Mouse (Mus musculus): ENCODE measurements around the gene Ccdc162. TPM values are rescaled to one million over a fixed set of nuclear protein-coding genes. Genes with fewer than 3 reads are reported as not detected.
A peak's percentile ranks its signal among the peaks of the same experiment; 100 is the strongest.

The Ccdc162 gene
- total RNA-seq, 2 experiments from 2014 or later, result 0.10 to 0.74 TPM

DNA sequence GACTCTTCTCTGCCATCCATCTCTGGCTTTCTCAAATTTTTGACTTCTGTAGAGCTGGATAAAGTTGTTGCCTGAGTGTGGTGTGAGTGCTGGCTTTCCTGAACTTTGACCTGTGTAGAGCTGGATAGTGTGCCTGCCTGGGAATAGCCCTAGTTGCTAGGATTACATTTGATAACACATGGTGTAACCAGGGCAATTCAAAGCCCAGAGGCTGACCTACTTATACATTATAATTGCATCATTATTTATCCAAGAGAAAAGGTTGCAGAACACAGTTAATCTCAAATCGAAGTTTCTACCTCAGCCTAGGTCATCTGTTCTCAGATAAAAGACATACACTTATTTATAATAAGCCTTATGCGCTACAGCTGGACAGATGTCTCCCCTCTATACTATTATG, 127.8 kb downstream of the Ccdc162 start:
- intact Hi-C loops (cut with DNase I), result no loop called here
- no peak for DNase-seq

DNA sequence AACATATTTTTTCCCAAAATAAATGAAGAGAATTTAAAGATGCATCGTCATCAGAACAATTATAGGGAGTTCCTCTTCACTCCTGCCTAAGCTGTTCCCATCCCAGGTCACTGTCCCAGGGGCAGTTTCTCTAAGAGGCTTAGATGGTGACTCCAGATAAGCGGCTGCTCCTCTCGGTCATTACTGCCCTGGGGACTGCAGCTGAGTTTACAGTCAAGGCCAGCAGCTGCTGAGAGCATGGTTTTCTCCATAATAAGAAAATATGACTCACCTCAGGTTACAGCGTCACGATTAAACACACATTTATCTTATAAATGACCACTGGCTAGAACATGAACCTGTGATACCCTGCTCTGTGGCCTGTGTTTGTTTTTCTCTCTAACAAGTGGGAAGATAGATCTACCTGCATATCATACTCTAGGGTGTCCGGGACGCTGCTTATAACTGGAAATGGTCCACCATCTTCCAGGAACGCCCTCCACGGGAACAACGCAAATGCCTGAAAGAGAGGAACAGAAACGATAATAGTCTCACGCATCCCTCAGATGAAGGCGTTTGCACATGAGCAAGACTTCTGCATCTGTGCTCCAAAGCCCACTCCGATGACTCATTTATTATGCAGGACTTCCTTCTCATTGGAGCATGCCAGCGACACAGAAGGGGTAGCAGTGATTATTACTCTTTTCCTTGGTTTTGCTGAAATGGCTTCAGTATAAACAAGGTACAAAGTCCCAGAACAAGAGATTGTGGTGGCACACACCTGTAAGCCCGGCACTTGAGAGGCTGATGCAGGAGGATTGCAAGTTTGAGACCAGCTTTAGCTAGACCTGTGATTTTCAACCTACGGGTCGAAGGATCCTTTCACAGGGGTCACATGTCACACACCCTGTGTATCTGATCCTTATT, 129.2 kb downstream of the Ccdc162 start:
- DNase-seq, result no peak
- intact Hi-C loops (cut with DNase I), result no loop called here

GRCm38 (mm10) chr10:41583383-41583782, 133.1 kb downstream of the Ccdc162 start:
- intact Hi-C loops (cut with DNase I), result no loop called here

DNA sequence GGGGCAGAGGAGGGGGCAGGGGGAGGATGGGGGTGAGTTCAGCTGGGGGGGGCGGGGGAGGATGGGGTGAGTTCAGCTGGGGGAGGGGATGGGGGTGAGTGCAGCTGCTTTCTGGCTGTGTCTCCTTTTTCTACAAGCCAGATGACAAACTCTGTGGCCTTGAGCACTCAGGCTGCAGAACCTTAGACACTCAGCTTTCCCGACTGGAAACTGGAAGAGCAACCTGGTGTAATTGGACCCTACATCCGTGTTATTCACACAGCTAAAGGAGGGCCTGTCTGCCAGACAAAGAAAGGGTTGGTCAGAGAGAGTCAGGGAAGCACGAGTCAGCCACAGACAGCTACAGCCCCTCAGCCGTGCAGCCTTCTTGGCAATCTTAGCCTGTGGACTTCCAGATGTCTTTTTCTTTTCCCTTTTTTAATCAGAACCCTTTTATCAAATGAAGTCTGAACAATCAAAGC, 133.5 kb downstream of the Ccdc162 start:
- intact Hi-C loops (cut with DNase I), result no loop called here
- no peak for DNase-seq

More at GRCm38 (mm10) chr10:41583383-41583782, 133.1 kb downstream of the Ccdc162 start:
- no peak for DNase-seq

GRCm38 (mm10) chr10:41580441-41580840, 136.0 kb downstream of the Ccdc162 start:
- intact Hi-C loops (cut with DNase I), result no loop called here
- no peak for DNase-seq

GRCm38 (mm10) chr10:41578541-41578940, 137.9 kb downstream of the Ccdc162 start:
- intact Hi-C loops (cut with DNase I), result no loop called here
- no peak for DNase-seq

- DNase-seq, result no peak
- intact Hi-C loops (cut with DNase I), result no loop called here
Observed at GRCm38 (mm10) chr10:41576328-41576833, 140.1 kb downstream of the Ccdc162 start.

- intact Hi-C loops (cut with DNase I), result no loop called here
- DNase-seq, result no peak
Observed at GRCm38 (mm10) chr10:41575451-41576327, 140.7 kb downstream of the Ccdc162 start.

DNA sequence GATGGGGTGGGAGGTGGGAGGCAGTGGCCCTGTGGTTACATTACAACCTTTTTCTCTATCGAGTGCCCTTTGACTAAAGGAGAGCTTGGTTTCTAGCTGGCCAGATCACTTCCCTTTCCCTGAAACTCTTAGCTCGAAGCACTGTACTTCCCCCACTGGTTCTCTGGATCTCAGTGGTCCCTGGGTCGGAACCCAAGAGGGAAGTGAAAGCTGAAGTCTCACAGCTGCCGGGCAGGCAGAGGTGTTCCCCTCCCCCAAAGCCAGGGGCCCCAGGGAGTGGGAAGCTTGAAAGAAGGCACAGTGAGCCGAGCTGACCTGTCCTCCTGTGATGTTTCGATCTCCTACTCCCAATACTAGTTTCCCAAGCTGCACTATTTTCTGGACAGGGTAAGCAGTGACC, 143.2 kb downstream of the Ccdc162 start:
- intact Hi-C loops (cut with DNase I), result no loop called here
- peak; percentile 21 to 42 for DNase-seq

DNA sequence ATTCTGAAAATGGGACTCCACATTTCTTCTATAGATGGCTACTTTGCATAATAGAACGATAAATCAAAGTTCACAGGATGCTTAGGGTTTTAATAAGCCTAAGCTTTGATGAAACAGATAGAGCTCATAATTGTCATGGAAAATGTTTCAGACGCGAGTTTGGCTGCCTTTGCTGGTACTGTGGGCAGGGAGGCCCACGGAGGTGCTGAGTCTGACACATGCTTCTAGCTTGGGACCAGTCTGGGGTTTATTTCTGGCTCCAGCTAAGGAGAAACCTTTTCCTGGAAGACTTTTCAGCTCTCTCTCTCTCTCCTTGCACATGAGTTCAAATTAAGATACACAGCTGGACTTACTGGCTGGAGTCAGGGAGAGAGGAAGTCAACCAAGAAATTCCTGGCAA, 144.2 kb downstream of the Ccdc162 start:
- intact Hi-C loops (cut with DNase I), result no loop called here
- DNase-seq, result no peak

GRCm38 (mm10) chr10:41571065-41571464, 145.4 kb downstream of the Ccdc162 start:
- intact Hi-C loops (cut with DNase I), result no loop called here

DNA sequence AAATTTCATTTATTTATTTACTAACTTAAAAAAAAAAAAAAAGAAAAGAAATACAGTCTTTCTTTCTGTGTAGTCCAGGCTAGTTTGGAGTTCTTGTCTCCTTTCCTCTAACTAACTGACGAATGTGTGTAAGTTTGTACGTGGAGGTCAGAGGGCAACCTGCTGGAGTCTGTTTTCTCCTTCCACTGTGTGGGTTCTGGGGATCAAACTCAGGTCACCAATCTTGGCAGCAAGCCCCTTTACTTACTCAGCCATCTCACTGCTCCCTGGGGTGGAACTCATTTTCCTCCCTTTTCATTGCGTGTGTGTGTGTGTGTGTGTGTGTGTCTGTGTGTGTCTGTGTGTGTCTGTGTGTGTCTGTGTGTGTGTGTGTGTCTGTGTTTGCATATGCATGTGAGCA, 148.1 kb downstream of the Ccdc162 start:
- DNase-seq, result no peak
- intact Hi-C loops (cut with DNase I), result no loop called here

More at GRCm38 (mm10) chr10:41571065-41571464, 145.4 kb downstream of the Ccdc162 start:
- DNase-seq, result no peak

GRCm38 (mm10) chr10:41565141-41565540, 151.3 kb downstream of the Ccdc162 start:
- intact Hi-C loops (cut with DNase I), result no loop called here

DNA sequence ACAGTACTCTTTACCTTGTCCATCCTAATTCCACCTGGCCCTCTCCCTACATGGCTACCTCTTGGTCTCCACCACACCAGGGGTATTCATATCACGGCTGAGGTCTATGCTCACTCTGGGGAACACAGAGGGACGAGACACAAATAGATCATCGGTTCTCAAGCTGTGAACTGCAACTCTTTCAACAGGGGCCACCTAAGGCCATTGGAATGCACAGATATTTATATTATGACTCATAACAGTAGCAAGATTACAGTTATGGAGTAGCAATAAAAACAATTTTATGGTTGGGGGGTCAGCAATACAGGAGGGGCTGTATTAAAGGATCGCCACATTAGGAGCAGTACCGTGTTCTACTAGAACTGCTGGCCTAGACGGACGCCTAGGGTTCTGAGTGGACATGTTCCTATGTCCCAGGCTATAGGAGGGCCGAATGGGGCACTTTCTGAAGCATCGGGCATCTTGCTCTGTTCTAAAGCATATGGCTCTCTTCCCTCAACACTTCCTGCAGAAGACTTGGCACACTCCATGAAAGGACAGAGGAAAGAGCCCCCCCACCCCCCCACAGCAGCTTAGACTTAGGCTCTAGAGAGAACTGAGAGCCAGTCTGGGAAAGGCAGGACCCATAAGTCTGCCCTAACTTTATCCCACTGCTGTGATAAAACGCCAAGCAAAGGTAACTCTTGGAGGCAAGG, 154.6 kb downstream of the Ccdc162 start:
- no peak for DNase-seq
- intact Hi-C loops (cut with DNase I), result no loop called here

More at GRCm38 (mm10) chr10:41565141-41565540, 151.3 kb downstream of the Ccdc162 start:
- peak; percentile 54 to 69 for DNase-seq

DNA sequence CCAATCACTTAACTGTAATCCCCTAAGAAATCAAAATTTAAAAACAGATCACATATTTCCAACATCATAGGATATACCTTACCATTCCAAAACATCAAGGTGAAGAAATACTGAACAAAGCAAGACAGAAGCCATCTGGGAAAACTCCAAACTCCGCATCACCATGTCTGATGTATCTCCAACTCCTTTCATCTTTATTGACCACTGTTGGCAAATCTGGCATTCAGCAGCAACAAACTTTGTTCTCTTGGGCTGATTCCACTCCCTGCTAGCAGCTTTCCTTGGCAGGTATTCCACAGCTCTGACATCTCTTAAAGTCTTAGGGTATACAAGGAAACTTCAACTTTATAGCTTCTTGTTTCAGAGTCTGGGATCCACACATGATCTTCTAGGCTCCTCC, 158.0 kb downstream of the Ccdc162 start:
- no peak for DNase-seq
- intact Hi-C loops (cut with DNase I), result no loop called here

DNA sequence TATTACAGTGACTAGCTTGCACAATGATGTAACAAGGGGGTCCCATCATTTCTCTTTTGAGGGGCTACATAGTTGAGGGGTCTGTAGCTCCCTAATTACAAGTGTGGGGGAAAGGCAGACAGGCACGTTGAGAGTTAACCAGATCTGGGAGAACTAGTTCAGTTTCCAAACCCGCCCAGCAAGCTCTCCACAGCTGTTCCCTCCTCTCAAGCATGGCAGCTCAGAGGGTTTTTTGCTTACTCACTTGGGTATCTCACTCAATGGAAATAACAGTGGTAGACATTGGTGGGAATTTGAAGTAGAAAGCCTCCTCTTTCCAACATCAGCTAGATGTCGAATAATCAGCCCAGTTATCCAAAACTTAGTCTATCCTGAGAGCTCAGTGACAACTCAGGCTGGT, 161.4 kb downstream of the Ccdc162 start:
- DNase-seq, result no peak
- intact Hi-C loops (cut with DNase I), result no loop called here

GRCm38 (mm10) chr10:41553711-41554110, 162.7 kb downstream of the Ccdc162 start:
- DNase-seq, result no peak
- intact Hi-C loops (cut with DNase I), result no loop called here

GRCm38 (mm10) chr10:41552847-41553589, 163.4 kb downstream of the Ccdc162 start:
- peak; percentile 44 to 55 for DNase-seq
- intact Hi-C loops (cut with DNase I), result no loop called here

DNA sequence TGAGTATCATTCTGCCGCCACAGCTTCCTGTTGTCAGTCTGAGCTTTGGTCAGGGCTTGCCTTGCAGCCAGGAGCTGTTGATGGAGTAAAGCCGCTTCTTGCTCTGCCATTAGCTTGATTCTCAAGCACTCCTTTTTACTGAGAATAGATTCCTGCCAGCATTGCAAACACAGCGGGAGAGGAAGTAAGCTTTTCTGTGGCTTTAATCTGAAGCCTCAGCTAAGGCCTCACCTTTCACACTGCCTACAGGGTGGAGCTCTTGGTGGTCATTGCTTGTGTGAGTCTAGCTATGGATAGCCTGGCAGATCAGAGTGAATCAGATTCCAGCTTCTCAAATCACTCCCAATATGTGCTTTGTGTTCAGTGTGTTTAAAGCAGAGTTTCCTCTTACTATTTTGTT, 164.1 kb downstream of the Ccdc162 start:
- no peak for DNase-seq
- intact Hi-C loops (cut with DNase I), result no loop called here

DNA sequence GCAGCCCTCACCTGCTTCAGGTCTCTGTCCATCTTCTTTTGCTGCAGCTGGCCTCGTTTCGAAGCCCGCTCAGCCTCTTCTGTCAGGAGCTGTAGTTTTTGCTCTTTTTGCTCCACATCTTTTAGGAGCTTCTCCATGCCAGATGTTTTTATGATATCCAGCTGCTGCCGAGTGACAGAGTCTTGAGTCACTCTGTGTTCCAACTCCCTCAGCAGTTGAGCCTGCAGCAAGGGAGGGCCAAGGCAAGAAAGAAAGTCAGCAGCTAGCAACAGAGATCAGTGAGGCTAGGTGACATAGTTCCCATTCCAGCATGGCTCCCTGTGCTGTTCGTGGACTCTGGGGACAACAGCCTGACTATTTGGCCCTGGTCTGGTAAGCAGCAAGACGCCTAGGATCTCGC, 165.7 kb downstream of the Ccdc162 start:
- intact Hi-C loops (cut with DNase I), result no loop called here
- DNase-seq, result peak; percentile 14 to 18

All from heart, postnatal 14 days (tissue).